Mouse (Mus musculus): ENCODE measurements around the gene Olfr52. TPM values are rescaled to one million over a fixed set of nuclear protein-coding genes. Genes with fewer than 3 reads are reported as not detected.

Gene Olfr52
- total RNA-seq (2014; fragmentation: Nextera tagmentation) (not detected in 2 replicates), total RNA-seq (2017) (not detected in 2 replicates)

GRCm38 (mm10) chr2:86185583-86185982, at the start of gene Olfr52:
Gene Olfr52, minus strand, starts transcription at chr2:86185683.
- ATAC-seq (replicated peaks; ENCODE audit: poor library complexity, severe bottlenecking) = no peak

DNA sequence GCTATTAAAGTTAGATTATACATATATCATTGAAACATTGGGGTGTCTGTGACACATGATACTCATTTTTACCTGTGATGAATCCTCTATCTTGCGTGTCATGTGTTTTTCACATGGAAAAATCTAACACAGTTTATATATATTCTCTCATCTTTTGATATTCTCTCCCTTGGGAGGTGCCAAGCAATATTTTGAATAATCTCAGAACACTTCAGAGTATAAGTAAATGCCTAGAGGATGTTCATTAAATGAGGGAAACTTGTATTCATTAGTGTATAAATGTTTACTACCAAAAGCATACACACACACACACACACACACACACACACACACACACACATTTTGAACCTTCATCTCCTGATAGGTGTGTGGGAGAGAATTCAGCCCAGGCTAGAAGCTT, 45.8 kb upstream of the Olfr52 start, which contains the start of gene Olfr1047:
Gene Olfr1047 (minus strand): TSS at position 101 of the 400 bp plus-strand sequence.
- no peak for ATAC-seq (replicated peaks; ENCODE audit: poor library complexity, severe bottlenecking)

- no peak for ATAC-seq (replicated peaks; ENCODE audit: poor library complexity, severe bottlenecking)
These were observed 33.7 kb upstream of the Olfr52 start, which contains the start of gene Olfr1046 for GRCm38 (mm10) chr2:86219214-86219613. Gene Olfr1046, minus strand, starts transcription at chr2:86219314.

DNA sequence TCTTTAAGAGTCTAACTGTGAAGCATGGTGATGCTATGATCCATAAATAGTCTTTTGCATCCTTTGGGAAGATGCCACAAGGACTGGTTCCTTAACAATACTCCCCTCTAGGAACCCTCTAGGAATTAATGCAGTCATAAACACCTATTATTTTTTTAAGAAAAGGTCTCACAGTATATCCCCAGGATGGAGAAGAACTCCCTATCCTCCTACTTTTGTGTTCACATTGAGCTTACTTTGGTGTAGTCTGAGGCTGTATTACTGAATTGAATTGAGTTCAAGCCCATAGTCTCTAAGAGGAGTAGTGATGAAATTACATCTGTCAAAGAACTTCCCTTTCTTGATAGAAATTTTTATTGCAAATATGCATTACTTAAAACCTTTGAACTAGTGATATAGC, 17.4 kb upstream of the Olfr52 start, which contains the start of gene Olfr1045:
Gene Olfr1045 (minus strand): TSS at position 101 of the 400 bp plus-strand sequence.
- no peak for ATAC-seq (replicated peaks; ENCODE audit: poor library complexity, severe bottlenecking)

GRCm38 (mm10) chr2:86195863-86196262, 10.4 kb upstream of the Olfr52 start:
- no peak for ATAC-seq (replicated peaks; ENCODE audit: poor library complexity, severe bottlenecking)

DNA sequence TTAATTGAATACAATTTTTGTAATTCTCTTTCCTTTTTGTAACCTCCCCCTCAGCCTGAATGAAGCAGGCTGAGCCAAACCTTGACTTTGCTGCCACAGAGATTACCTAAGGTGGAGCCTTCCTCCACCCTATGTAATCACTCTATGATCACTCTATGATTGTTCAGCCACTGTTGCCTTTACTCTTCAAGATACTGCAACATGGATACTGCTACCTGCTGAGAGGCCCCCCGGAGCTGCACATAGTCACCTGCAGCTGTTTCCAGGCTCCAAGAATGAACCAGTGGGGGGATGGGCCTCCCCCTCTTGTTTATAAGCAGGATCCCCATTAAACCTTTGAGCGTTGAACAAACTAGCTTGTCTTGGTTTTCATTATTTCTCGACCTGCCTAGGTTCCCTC, 5.5 kb downstream of the Olfr52 start:
- ATAC-seq (replicated peaks; ENCODE audit: poor library complexity, severe bottlenecking) = no peak

- ATAC-seq (replicated peaks; ENCODE audit: poor library complexity, severe bottlenecking) = no peak
These were observed 7.8 kb downstream of the Olfr52 start, which contains the start of gene Olfr1044 for GRCm38 (mm10) chr2:86177720-86178119. Gene Olfr1044, minus strand, starts transcription at chr2:86177820.

- peak; percentile 93 for ATAC-seq (replicated peaks; ENCODE audit: poor library complexity, severe bottlenecking)
These were observed 10.1 kb downstream of the Olfr52 start for GRCm38 (mm10) chr2:86175422-86175821.

GRCm38 (mm10) chr2:86167422-86167821, 18.1 kb downstream of the Olfr52 start, which contains the start of gene Olfr1043:
Gene Olfr1043, minus strand, starts transcription at chr2:86167522.
- no peak for ATAC-seq (replicated peaks; ENCODE audit: poor library complexity, severe bottlenecking)

DNA sequence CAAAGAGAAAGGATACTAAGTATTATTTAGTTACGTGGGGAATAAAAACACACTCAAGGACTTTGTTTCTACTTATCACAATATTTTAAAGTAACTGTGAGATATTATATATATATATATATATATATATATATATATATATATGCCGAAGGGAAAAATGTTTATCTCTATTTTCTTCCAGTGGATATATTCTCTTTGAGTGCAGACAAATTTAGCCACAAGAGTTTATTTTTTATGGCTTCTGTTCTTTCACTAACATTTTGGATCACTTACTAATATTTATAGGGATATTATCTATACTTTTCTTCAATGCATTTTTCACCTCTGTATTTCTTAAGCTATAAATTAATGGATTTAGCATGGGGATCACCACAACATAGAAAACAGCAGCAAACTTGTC, 23.7 kb downstream of the Olfr52 start, which contains the start of gene Olfr1042:
Gene Olfr1042 (minus strand): TSS at position 101 of the 400 bp plus-strand sequence.
- ATAC-seq (replicated peaks; ENCODE audit: poor library complexity, severe bottlenecking) = no peak

DNA sequence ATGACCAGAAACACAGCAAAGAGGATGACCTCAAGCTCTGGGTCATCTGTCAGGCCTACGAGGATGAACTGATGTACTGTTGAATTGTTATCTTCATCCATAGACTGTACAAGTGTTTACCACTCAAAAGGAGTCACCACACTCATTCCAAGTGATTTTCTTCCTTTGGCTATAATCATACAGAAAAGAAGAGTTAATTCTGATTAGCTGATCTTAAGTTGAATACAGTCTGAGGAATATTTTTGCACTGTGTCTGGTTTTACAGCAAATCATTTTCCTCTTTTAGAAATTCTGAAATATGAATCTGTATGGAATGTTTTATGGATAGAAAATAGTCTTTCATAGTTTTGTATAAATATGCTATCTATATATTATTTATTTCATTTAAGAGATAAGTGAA, 38.9 kb downstream of the Olfr52 start, which contains the start of gene Olfr1040:
Gene Olfr1040 (minus strand): TSS at position 101 of the 400 bp plus-strand sequence.
- ATAC-seq (replicated peaks; ENCODE audit: poor library complexity, severe bottlenecking) = no peak

- ATAC-seq (replicated peaks; ENCODE audit: poor library complexity, severe bottlenecking) = no peak
These were observed 49.7 kb downstream of the Olfr52 start, which contains the start of gene Olfr1039 for GRCm38 (mm10) chr2:86135828-86136227. Gene Olfr1039, minus strand, starts transcription at chr2:86135928.

Other genes with a start within 250 kb of the Olfr52 start
- not detected in 2 replicates for gene Olfr1028, start 235.2 kb downstream of the Olfr52 start, total RNA-seq (2014; fragmentation: Nextera tagmentation)
- not detected in 2 replicates for gene Olfr1028, start 235.2 kb downstream of the Olfr52 start, total RNA-seq (2017)
- not detected in 2 replicates for gene Olfr1029, start 211.8 kb downstream of the Olfr52 start, total RNA-seq (2014; fragmentation: Nextera tagmentation)
- not detected in 2 replicates for gene Olfr1029, start 211.8 kb downstream of the Olfr52 start, total RNA-seq (2017)
- not detected in 2 replicates for gene Olfr1030, start 206.4 kb downstream of the Olfr52 start, total RNA-seq (2014; fragmentation: Nextera tagmentation)
- gene Olfr1030, start 206.4 kb downstream of the Olfr52 start, total RNA-seq (2017) = not detected in 2 replicates
- gene Olfr1031, start 195.4 kb downstream of the Olfr52 start, total RNA-seq (2014; fragmentation: Nextera tagmentation) = not detected in 2 replicates
- not detected in 2 replicates for gene Olfr1031, start 195.4 kb downstream of the Olfr52 start, total RNA-seq (2017)
- gene Olfr1032, start 180.1 kb downstream of the Olfr52 start, total RNA-seq (2014; fragmentation: Nextera tagmentation) = not detected in 2 replicates
- gene Olfr1032, start 180.1 kb downstream of the Olfr52 start, total RNA-seq (2017) = not detected in 2 replicates
- gene Olfr1033, start 165.1 kb downstream of the Olfr52 start, total RNA-seq (2014; fragmentation: Nextera tagmentation) = 0.71 TPM in 1 of 2 replicates, not detected in the other
- not detected in 2 replicates for gene Olfr1033, start 165.1 kb downstream of the Olfr52 start, total RNA-seq (2017)
- not detected in 2 replicates for gene Olfr1034, start 139.8 kb downstream of the Olfr52 start, total RNA-seq (2014; fragmentation: Nextera tagmentation)
- gene Olfr1034, start 139.8 kb downstream of the Olfr52 start, total RNA-seq (2017) = not detected in 2 replicates
- not detected in 2 replicates for gene Olfr1036, start 111.7 kb downstream of the Olfr52 start, total RNA-seq (2014; fragmentation: Nextera tagmentation)
- gene Olfr1036, start 111.7 kb downstream of the Olfr52 start, total RNA-seq (2017) = not detected in 2 replicates
- gene Olfr1037, start 98.3 kb downstream of the Olfr52 start, total RNA-seq (2014; fragmentation: Nextera tagmentation) = not detected in 2 replicates
- gene Olfr1037, start 98.3 kb downstream of the Olfr52 start, total RNA-seq (2017) = not detected in 2 replicates
- not detected in 2 replicates for gene Olfr1039, start 49.8 kb downstream of the Olfr52 start, total RNA-seq (2014; fragmentation: Nextera tagmentation)
- gene Olfr1039, start 49.8 kb downstream of the Olfr52 start, total RNA-seq (2017) = not detected in 2 replicates
- not detected in 2 replicates for gene Olfr1040, start 39.0 kb downstream of the Olfr52 start, total RNA-seq (2014; fragmentation: Nextera tagmentation)
- not detected in 2 replicates for gene Olfr1040, start 39.0 kb downstream of the Olfr52 start, total RNA-seq (2017)
- not detected in 2 replicates for gene Olfr1042, start 23.8 kb downstream of the Olfr52 start, total RNA-seq (2014; fragmentation: Nextera tagmentation)
- not detected in 2 replicates for gene Olfr1042, start 23.8 kb downstream of the Olfr52 start, total RNA-seq (2017)
- not detected in 2 replicates for gene Olfr1043, start 18.2 kb downstream of the Olfr52 start, total RNA-seq (2014; fragmentation: Nextera tagmentation)
- gene Olfr1043, start 18.2 kb downstream of the Olfr52 start, total RNA-seq (2017) = not detected in 2 replicates
- gene Olfr1044, start 7.9 kb downstream of the Olfr52 start, total RNA-seq (2014; fragmentation: Nextera tagmentation) = not detected in 2 replicates
- not detected in 2 replicates for gene Olfr1044, start 7.9 kb downstream of the Olfr52 start, total RNA-seq (2017)
- not detected in 2 replicates for gene Olfr1045, start 17.3 kb upstream of the Olfr52 start, total RNA-seq (2014; fragmentation: Nextera tagmentation)
- gene Olfr1045, start 17.3 kb upstream of the Olfr52 start, total RNA-seq (2017) = not detected in 2 replicates
- gene Olfr1046, start 33.6 kb upstream of the Olfr52 start, total RNA-seq (2014; fragmentation: Nextera tagmentation) = not detected in 2 replicates
- gene Olfr1046, start 33.6 kb upstream of the Olfr52 start, total RNA-seq (2017) = not detected in 2 replicates
- not detected in 2 replicates for gene Olfr1047, start 45.7 kb upstream of the Olfr52 start, total RNA-seq (2014; fragmentation: Nextera tagmentation)
- not detected in 2 replicates for gene Olfr1047, start 45.7 kb upstream of the Olfr52 start, total RNA-seq (2017)
- gene Olfr1048, start 54.6 kb upstream of the Olfr52 start, total RNA-seq (2014; fragmentation: Nextera tagmentation) = not detected in 2 replicates
- gene Olfr1048, start 54.6 kb upstream of the Olfr52 start, total RNA-seq (2017) = not detected in 2 replicates
- gene Olfr1049, start 72.6 kb upstream of the Olfr52 start, total RNA-seq (2014; fragmentation: Nextera tagmentation) = not detected in 2 replicates
- gene Olfr1049, start 72.6 kb upstream of the Olfr52 start, total RNA-seq (2017) = not detected in 2 replicates
- gene Olfr1051, start 93.4 kb upstream of the Olfr52 start, total RNA-seq (2014; fragmentation: Nextera tagmentation) = not detected in 2 replicates
- gene Olfr1051, start 93.4 kb upstream of the Olfr52 start, total RNA-seq (2017) = not detected in 2 replicates
- gene Olfr1052, start 106.8 kb upstream of the Olfr52 start, total RNA-seq (2014; fragmentation: Nextera tagmentation) = not detected in 2 replicates
- not detected in 2 replicates for gene Olfr1052, start 106.8 kb upstream of the Olfr52 start, total RNA-seq (2017)
- not detected in 2 replicates for gene Olfr1053, start 129.6 kb upstream of the Olfr52 start, total RNA-seq (2014; fragmentation: Nextera tagmentation)
- gene Olfr1053, start 129.6 kb upstream of the Olfr52 start, total RNA-seq (2017) = not detected in 2 replicates
- gene Olfr1054, start 149.8 kb upstream of the Olfr52 start, total RNA-seq (2014; fragmentation: Nextera tagmentation) = not detected in 2 replicates
- gene Olfr1054, start 149.8 kb upstream of the Olfr52 start, total RNA-seq (2017) = not detected in 2 replicates
- gene Olfr1055, start 164.6 kb upstream of the Olfr52 start, total RNA-seq (2014; fragmentation: Nextera tagmentation) = not detected in 2 replicates
- not detected in 2 replicates for gene Olfr1055, start 164.6 kb upstream of the Olfr52 start, total RNA-seq (2017)
- gene Olfr1056, start 176.8 kb upstream of the Olfr52 start, total RNA-seq (2014; fragmentation: Nextera tagmentation) = not detected in 2 replicates
- not detected in 2 replicates for gene Olfr1056, start 176.8 kb upstream of the Olfr52 start, total RNA-seq (2017)
- gene Olfr1057, start 192.7 kb upstream of the Olfr52 start, total RNA-seq (2014; fragmentation: Nextera tagmentation) = not detected in 2 replicates
- gene Olfr1057, start 192.7 kb upstream of the Olfr52 start, total RNA-seq (2017) = not detected in 2 replicates
- not detected in 2 replicates for gene Olfr1058, start 202.9 kb upstream of the Olfr52 start, total RNA-seq (2014; fragmentation: Nextera tagmentation)
- not detected in 2 replicates for gene Olfr1058, start 202.9 kb upstream of the Olfr52 start, total RNA-seq (2017)
- gene Olfr1061, start 228.4 kb upstream of the Olfr52 start, total RNA-seq (2014; fragmentation: Nextera tagmentation) = not detected in 2 replicates
- not detected in 2 replicates for gene Olfr1061, start 228.4 kb upstream of the Olfr52 start, total RNA-seq (2017)
- gene Olfr1062, start 241.1 kb upstream of the Olfr52 start, total RNA-seq (2014; fragmentation: Nextera tagmentation) = not detected in 2 replicates
- gene Olfr1062, start 241.1 kb upstream of the Olfr52 start, total RNA-seq (2017) = not detected in 2 replicates